Mouse (Mus musculus) heart, adult 8-10 months (tissue): ENCODE data around the gene Aamdc. TPM values are rescaled to one million over a fixed set of nuclear protein-coding genes. Genes with fewer than 3 reads are reported as not detected.

ENCODE experiments used
- DNase-seq: peaks from one replicate; pipeline ENCODE4 v3.0.0; 2022; ENCODE audit warnings: low spot score
- total RNA-seq, 4 experiments: library from RNA; stranded (reverse); gene quantifications; 2 replicates each; pipeline ENCODE4 v1.2.4; 2022

The Aamdc gene
- 10 to 100 TPM; 60.2 to 71.0 (median 63.5) TPM for total RNA-seq

DNA sequence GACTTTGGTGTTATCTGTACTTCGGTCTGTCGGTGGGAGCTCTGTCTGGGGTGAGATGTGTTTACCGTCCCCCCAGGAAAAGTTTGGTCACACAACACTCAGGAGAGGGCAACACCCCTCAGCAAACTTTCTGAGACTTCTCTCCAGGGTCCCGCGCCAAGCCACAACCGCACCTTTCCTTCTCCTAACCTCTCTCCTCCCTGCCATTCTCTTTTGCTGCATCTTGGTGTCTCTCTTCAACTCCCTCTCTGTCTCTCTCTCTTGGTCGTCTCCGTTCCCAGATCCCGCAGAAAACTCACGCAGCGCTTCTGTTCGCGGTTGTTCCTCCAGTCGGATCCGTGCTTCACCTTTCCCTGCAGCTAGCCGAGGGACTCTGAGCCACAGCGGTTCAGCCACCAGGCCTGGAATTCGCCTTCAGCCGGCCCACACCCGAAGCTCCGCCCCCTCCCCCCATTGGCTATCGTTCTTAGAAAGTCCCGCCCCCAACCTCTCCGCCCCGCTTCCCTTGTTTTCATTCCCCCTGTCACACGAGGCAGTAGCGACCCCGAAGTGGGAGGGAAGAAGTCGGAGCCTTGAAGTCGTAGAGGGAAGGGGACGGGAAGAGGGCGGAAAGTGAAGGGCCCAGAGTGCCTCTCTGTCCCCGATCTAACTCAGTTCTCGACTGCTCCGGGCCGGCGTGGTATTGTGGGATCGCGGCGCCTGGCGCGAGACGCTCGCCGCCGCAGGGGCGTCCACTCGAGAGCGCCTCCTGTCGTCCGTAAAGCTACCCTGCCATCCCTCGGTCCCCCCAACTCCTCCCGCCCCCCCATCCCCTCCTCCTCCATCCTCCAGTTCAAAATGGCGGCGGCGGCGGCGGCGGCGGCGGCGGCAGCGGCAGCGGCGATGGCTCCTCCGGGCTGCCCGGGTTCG is at the start of gene Aamdc, which contains the start of gene Rsf1:
Aamdc (minus strand) TSS at position 431 of the 909 bp plus-strand sequence.
Rsf1 (plus strand) TSS at position 823 of the 909 bp plus-strand sequence.
- peak; percentile 95 for DNase-seq

DNA sequence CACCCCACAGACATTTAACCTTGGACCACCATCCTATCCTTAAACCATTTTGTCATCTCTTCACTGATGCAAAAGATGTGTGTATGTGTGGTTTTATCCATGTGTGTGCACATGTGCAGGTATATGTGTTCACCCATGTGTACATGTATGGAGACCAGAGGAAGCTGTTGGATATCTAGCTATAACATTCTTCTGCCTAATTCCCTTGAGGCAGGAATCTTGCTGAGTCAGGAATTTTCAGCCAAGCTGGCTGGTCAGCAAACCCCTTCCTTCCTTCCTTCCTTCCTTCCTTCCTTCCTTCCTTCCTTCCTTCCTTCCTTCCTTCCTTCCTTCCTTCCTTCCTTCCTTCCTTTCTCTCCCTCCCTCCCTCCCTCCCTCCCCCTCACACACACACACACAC is 44.1 kb upstream of the Aamdc start:
- DNase-seq, result no peak

DNA sequence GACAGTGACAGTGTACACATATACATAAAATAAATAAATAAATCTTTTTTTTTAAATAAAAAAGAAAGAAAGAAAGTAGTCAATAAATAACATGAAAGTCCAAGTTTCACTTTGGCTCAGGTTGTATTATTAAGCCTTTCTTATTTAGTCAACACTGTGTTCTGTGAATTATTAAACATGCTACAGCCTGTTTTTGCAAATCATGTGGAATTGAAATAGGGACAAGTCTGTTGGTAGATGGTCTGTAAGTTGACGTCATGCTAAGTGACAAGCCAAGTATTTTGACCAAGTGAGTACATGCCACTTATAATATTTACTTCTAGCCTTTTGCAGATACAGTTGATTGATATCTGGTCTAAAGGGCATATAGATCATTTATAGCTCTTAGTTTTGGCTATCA is 43.4 kb upstream of the Aamdc start:
- no peak for DNase-seq

DNA sequence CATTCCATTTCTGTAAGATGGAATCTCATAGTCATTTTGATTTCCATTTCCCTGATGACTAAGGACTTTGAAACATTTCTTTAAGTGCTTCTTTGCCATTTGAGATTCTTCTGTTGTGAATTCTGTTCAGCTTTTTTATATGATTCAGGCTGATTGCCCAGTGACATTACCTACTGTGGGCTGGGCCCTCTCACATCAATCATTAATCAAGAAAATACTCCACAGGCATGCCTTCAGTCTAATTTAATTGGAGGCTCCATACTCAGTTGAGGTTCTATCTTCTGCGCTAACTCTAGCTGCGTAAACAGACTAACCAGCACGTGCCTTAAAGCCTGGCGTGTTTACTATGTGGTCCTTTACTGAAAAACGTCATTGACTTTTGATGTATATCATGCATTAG is 42.0 kb upstream of the Aamdc start:
- DNase-seq, result no peak

DNA sequence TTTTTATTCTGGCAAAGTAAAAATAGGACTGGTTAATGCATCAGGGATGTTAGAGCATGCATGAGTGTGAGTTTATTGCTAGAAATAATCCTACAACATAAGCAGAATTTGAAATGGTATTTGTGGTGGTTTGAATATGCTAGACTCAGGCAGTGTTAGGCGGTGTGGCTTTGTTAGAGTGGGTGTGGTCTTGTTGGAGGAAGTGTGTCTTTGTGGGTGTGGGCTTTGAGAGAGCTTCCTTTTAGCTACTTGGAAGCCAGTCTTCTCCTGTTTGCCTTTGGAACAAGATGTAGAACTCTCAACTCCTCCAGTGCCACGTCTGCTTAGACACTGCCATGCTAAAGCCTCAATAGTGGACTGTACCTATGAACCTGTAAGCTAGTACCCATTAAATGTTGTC is 19.3 kb upstream of the Aamdc start:
- no peak for DNase-seq

DNA sequence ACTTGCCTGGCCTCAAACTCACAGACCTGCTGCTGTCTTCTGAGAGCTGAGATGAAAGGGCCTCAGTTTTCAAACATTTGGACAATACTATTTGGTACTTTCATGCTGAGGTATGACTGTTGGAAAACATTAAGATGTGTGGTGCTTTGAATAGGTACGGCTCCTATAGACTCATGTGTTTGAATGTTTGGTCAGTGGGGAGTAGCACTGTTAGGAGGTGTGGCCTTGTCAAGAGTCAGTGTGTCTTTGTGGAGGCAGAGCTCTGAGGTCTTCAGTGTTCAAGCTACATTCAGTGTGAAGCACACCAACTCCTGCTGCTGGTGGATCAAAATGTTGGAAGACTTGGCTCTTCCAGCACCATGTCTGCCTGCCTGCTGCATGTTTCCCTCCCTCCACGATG is 14.2 kb upstream of the Aamdc start:
- DNase-seq, result no peak

DNA sequence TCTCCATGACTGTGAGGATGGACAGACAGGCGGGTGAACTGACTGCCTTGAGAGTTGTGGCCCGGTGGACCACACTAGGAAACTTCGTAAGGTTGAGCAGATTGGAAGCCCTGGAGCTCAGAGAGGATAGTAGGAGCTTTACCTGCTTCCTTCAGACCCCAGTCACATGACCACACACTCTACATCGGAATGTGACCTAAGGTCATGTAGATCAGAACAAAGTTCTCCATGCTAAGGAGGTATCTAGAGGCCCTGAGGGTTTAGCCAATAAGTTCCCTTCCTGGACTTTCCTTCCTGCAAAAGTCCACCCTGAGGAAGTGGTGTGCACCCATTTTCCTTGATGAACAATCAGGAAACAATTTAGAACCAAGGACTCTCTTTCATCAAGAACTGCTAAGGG is 13.1 kb upstream of the Aamdc start:
- DNase-seq, result no peak

DNA sequence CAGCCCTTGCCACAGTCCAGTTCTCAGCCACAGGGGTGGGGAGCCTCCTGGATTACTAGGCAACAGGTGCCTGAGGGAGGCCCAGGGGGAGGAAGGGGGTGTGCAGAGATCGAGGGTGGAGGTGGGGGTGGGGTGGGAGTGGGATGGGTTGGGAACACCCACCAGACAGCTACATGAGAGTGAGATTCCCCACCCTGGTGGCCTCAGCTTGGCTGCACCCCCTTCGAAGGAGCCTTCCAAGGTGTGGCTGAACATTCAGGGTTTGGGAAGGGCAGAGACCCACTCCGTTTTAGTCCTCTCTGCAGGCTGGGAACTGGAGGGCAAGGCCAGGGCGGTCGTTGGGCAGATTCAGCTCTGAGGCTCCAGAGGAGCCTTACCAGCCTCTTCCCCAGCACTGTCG is 12.0 kb upstream of the Aamdc start:
- DNase-seq, result no peak

DNA sequence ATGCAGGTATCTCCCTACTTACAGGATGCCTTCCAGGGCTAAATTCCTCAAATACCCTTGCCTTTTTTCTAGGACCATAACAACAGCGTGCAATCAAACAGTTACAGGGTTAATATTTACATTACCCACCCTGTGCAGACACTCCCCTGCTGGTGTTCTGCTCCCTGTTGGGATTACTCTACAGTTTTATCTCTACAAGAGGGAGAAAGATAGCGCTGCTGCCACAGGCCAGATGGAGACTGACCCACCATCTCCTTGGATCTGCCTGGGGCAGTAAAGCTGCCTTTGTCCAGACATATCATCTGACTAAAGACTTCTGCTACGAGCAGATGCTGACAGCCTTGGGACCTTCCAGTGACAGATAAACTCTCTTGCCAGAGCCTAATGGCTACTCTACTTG is 11.2 kb upstream of the Aamdc start:
- DNase-seq, result no peak

DNA sequence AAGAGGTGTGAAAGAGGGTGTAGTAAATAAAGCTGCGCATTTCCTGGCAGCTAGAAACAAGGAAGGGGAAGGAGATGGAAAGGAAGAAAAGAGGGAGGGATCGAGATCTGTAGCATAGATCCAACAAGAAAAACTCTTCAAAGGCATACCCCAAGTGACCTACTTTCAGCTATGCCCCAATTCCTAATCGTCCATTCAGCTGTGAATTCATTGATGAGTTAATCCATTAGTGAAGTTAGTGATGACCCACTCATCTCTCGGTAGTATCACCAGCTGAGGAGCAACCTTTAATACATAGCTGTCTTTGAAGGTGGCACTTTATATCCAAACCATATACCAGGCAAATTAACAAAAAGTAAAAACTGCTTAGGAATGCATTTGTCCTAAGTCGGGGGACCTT is 9.2 kb upstream of the Aamdc start:
- DNase-seq, result no peak

DNA sequence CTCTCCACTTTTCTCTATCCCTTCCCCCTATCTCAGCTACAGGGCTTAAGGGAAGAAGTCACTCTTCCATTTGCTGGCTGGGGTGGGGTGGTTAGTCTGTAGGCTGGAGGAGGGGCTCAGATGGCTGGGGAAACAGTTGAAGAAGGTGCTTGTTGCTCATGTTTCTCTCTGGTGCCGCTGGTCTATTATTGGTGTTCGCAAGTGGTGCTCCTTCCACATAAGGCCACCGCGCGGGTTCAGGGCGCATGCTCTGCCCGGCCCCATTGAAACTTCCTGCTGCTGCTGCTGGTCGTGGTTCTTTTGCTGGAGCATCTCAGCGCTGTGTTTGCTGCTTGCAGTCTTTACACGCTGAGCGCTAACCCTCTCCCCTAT is 1.5 kb upstream of the Aamdc start:
- peak; percentile 89 for DNase-seq

DNA sequence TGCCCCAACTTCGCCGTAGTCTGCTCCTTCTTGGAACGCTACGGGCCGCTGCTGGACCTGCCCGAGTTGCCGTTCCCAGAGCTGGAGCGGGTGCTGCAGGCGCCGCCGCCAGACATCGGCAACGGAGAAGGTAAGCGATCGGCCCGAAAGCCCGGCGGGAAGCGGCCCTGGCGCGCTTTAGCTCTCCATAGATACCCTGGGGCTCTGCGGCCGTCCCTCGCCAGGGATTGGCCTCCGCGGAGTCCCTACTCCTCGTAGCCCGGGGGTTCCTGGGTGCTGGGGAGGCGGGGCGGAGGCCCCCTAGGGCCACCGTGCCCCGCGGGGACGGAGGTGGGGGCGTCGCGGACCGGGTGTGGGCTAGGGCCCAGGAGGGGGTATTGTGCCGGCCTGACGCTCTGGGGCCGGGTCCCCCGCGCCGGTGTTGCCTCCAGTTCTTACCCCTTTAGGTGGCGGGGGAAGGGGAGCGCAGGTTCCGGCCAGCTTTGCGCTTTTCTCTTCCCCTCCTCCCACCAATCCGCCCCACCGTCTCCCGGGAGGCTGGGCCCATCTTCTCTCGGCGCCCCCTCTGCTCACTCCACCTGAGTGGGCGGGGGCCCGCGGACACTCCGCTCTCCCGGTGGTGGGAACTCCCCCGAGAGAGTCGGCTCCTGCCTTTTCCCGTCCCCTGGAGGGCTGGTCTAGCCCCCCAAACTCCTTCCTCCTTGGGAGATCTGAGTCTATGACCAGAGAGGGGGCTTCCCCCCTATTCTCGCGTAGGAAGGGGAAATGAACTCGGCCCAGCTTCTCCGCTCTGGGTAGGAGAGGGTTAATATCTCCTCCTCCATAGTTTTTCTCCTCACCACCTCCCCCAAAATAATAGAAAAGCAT is 912 bp upstream of the Aamdc start:
- peak; percentile 30 for DNase-seq

DNA sequence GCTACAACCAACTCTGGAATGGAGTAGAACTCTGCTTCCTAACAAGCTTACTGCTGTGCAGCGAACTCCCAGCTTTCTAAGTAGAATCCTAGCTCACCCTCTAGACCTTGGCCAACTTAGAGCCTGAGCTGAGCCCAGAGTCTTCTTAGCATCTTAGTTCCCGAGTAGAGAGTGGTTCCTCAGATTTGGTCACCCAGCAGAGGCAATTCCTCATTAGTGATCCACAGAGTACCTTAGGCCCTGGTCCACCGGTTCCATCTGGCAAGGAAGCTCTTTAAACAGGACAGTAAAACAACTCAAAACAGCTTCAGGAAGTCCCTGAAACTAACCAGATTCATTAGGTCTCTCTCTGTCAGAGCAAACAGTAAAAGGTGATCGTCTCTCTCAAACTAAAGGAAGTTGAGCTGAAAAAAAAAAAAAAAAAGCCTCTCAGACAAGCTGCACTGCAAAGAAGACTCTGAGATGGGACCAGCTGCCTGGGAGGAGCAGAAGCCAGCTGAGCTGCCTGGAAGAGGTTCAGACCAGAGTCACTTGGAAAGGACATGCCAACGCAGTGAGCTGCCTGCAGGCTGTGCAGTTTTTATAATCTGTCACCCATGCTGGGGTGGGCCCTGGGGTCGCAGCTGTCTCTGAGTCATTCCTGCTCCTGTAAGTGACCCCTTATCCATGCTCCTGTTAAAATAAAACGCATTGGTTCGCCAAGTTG is 783 bp downstream of the Aamdc start:
- DNase-seq, result peak; percentile 49

DNA sequence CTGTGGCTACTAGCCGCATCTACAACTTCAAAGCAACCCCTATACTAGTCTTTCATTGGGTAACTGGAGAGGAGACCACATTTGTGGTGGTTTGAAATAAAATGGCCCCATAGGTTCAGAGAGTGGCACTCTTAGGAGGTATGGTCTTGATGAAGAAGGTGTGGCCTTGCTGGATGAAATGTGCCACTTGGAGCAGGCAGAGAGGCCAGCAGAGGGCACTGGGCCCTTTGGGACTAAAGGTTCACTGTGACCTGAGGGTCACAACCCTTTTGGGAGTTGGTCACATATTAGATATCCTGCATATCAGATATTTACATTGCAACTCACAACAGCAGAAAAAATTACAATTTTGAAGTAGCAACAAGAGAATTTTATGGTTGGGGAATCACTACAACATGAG is 8.9 kb downstream of the Aamdc start:
- DNase-seq, result no peak

DNA sequence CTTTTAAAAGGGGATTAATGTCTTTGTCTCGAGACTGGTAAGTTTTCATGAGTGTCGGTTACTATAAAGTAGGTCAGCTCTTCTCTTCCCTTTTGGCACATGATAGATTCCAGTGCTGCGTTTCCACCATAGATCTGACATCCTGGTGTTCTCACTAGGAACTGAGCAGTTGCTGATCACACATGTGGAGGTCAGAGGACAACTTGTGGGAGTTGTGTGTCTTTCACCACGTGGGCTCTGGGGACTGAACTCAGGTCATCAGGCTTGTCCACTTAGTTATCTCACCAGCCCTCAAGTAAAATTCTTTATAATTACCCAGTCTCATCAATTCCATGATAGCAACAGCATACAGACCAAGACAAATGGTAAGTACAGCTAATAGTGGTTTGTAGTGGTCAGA is 9.9 kb downstream of the Aamdc start:
- DNase-seq, result no peak

DNA sequence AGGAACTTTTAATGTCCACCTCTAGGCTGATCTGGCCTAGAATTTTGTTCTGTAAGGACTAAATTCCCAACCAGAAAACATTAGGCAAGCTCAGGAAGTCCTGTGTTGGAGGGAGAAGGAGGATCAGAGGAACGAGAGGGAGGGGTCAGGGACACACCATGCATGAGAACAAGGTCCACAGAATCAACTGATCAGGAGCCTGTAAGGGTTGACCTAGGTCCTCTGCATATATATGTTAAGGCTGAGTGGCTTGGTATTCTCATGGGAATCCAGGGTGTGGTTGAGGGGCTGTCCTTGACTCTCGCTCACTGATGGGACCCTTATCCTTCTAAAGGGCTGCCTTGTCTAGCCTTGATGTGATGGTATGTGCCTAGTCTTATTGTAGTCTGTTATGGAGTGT is 15.7 kb downstream of the Aamdc start:
- DNase-seq, result no peak

DNA sequence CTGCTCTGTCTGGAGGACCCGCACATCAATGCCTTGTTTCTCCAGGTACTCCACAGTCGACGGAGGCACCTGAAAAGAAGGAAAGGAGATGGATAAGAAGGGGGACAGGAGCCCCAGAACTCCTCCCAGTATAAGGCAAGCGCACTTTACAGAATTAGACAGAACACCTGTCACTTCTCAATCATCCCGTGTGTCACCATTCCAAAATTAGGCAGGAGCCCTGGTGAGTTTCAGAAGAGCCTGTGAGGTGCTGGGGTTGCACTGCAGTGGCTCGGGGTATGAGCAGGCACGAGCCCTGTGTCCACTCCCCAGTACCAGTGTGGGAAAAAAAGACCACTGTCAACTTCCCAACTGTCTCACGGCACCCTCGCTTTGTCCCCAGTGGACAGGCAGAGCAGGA is 28.6 kb downstream of the Aamdc start:
- no peak for DNase-seq

DNA sequence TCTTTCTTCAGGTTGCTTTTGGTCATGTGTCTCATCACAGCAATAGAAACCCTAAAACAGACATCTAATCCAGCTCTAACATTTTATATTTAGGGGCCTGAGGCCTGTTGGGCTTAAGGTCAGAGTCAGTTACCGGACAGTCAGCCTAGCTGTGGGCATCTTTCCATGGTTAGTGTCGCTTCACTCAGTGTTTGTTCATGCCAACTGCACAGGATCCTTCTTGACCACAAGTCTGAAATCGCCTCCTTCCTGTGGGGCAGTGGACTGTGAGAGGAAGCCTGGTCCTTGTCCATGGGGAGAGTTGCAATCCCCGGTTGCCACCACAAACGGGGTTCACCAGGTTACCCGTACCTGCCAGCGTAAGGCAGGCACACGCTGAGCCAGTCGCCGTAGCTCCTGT is 30.0 kb downstream of the Aamdc start:
- no peak for DNase-seq

DNA sequence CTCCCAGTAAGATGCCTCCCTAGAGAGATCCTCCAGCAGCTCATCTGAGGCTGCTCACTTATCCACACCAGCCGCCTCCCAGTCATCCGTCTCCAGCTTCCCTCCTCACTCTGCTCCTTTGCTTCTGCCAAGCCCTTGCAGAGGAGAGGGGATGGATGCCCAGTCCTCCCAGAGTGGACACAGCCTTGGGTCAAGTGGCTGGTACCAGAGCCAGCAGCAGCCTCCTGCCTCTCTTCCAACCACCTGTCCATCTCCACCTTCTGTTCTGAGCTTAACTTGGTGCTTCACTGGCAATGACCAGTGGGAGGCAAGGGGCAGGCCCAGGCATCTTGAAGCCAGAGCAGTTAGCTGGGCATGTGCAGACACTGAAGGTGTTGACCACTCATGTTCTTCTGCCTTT is 32.8 kb downstream of the Aamdc start:
- no peak for DNase-seq

DNA sequence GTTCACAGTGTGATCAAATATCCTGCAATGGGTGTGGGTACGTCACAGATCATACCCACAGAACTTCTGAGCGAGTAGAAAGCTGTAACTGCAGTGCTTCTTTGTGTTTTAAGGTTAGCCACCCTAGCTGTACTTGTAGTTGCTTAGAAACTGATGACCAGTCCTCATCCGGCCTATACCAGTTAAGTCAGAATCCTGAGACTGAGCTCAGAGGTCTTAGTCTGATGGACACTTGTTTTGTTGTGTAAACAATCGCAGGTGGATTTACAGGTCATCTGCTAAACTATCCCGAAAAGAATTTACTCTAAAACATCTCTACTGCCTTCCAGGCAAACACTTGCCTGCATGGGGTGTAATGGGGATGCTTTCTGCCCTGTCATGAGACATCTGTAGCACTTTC is 42.7 kb downstream of the Aamdc start:
- no peak for DNase-seq

DNA sequence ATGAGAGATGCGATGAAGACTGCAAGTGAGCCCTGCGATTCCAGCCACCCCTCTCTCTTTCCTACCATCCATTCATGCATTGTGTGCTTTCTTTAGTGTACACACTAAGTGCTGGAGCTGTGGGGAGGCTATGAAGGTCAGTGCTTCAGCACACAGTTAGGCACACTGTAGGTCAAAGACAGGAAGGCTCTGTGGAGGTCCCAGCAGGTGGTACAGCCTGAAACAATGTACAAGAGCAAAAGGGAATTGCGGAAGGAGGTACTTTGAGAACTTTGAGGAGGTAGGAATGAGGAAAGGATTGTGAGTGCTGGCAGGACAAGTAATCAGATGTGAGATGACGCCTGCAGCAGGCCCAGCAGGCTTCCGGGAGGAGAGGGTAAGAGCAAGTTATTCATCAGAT is 43.8 kb downstream of the Aamdc start:
- no peak for DNase-seq

DNA sequence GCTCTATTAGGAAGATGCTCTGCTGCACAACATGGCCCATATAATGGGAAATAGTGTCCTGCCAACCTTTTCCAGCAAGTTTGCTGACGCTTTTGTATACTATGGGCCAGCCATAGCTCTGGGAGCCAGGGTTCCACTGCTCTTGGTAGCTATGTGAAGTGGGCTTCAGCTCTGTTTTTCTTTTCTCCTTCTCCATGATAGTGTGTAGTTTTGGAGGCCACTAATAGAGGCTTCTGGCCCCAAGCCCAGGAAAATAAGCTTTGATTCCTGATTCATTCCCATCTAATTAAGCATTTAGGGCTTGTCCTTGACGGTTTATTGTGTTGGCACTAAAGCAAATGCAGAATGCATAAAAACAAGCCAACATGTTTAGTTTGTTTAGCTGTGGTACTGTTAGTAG is 59.4 kb downstream of the Aamdc start:
- DNase-seq, result no peak
